Mouse (Mus musculus) left cerebral cortex, adult 11 months (tissue): ENCODE data around the gene Efna4.

ENCODE experiments used
- DNase-seq: peaks from one replicate; pipeline ENCODE4 v3.0.0; 2022; ENCODE audit warnings: low spot score

Gene Efna4

DNA sequence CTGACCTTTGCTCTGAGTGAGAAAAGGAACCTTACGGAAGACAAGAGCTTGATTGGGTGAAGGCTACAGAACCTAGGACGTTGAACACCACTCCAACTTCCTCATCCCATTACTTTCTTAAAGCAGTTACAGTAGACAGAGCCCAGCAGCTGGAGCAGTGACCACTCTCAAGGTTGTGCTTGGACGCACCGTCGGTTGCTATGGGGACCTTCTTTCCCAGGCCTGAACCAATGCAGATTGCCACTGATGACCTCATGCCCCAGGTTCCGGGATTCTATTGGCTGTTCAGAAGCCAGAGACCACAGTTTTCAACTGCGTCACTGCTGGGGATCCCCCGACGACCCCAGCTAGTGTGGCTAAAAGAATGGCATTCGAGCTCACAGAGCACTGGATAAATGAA lies 6.9 kb downstream of the Efna4 start:
- DNase-seq: no peak

DNA sequence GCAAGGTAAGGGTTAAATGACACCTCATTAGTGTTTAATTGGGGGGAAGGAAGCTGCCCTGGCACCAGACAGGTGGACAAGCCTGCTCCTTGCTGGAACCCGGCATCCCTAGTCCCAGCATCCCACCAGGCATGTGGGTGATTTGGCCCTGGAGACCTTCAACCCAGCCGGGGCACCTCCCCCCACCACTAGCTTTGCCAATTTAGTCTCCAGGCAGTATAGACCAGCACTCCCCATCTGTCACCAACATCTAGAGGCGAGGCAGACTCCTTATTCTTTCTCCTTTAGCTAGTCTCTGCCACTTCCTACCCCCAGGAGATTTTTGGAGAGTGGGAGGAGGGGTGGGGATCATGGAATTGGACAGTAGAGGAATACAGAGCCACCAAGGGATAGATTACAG lies 7.5 kb downstream of the Efna4 start:
- no peak for DNase-seq

DNA sequence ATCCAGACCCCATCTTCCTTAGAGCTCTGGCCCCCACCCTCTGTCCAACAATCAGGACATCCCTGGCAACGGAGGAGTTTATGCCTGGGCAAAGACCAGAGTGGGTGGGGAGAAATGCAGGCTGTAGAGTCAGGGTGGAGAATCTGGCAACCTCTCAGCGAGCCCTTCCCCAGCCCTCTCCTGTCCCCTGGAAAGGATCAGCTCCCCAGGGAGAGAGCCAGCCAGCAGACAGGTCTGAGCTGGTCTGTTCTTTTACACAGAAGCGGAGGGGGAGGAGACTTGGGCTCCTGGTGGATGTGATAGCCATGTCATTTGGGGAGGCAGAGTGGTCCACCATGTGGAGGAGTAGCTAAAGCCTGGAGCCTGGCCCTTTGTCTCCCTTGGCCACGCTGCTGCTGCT lies 9.2 kb downstream of the Efna4 start:
- DNase-seq: no peak

DNA sequence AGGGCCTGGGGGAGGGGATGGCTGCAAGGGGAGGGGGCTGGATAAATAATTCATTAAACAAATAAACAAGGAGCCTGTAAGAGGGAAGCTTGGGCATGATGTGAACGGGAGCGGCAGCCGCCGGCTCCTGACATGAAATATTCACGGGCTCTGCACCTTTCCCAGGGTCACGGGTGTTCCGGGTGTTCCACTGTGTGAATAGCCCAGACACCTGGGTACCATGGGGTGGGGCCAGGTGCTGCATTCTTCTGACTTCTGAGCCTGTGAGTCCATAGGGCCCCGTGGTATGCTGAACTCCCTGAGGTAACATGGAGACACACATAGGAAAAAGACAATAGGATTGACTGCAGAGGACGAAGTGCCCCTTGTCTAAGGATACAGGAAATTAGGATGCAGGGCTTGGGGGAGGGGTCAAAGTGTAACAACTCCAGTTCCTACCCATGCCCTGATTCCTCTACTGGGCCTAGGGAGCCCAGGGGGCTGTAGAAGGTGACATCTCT lies 10.4 kb downstream of the Efna4 start:
- no peak for DNase-seq

DNA sequence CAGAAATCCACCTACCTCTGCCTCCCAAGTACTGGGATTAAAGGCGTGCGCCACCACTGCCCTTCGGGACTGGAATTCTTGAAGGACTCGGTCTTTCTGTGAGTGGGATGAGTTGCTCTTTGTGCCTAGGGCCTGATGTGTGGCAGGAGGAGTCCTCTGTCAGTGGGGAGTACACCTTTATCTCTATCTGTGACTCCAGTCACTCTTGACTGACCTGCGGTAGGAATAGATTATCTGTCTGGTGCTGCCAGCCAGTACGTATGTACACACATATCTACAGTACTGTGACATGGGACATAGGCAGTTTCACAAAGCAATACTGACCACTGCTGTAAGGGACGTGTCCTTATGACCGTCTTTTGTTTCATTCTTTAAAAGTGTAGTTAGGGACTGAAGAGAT lies 11.9 kb downstream of the Efna4 start:
- no peak for DNase-seq

DNA sequence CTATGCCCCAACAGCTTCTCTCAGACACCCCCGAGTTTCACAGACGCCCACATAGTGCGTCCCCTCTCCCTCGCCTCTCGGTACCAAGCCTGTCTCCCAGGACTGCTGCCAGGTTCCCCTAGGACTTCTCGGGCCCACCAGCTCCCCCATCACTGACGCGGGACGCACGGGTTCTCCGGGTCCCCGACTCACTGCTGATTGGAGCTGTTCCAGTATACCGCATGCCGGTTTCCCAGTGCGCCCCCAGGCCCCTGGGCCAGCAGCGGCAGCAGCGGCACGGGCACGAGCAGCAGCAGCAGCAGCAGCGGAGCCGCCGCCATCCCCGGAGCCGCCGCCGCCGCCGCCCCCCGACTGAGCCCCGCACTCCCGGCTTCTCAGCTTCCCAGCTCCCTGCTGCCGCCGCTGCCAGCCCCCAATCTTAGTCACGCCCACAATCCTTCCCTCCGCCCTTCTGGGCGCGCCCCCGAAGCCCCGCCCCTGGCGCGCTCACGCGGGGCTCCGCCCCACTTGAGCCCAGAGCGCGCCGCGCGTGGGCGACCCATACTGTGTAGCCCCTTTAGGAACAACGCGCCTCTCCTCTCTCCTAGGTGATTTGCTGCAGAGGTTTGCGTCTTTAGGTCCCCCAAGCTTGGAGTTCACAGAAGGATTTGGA lies 15.2 kb downstream of the Efna4 start, which contains the start of gene Efna3:
Efna3 (minus strand) TSS at position 452 of the 652 bp plus-strand sequence.
- peak; percentile 88 for DNase-seq

DNA sequence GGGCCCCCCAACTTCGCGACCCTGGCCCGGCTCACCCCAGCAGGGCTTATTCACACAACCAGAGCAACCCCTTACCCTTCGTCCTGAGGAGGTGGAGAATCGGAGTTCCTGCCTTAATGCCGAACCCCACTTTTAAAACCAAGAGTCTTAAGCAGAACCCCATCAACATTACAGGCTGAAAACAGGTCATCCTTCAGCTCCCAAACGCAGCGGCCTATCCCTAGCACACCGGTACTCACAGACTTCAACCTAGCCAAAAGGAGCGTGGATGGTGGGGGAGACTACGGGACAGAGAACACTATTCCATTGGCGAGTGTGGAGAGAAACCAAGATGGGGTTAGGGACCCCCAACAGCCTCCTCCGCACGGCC lies 15.7 kb downstream of the Efna4 start:
- DNase-seq: no peak

DNA sequence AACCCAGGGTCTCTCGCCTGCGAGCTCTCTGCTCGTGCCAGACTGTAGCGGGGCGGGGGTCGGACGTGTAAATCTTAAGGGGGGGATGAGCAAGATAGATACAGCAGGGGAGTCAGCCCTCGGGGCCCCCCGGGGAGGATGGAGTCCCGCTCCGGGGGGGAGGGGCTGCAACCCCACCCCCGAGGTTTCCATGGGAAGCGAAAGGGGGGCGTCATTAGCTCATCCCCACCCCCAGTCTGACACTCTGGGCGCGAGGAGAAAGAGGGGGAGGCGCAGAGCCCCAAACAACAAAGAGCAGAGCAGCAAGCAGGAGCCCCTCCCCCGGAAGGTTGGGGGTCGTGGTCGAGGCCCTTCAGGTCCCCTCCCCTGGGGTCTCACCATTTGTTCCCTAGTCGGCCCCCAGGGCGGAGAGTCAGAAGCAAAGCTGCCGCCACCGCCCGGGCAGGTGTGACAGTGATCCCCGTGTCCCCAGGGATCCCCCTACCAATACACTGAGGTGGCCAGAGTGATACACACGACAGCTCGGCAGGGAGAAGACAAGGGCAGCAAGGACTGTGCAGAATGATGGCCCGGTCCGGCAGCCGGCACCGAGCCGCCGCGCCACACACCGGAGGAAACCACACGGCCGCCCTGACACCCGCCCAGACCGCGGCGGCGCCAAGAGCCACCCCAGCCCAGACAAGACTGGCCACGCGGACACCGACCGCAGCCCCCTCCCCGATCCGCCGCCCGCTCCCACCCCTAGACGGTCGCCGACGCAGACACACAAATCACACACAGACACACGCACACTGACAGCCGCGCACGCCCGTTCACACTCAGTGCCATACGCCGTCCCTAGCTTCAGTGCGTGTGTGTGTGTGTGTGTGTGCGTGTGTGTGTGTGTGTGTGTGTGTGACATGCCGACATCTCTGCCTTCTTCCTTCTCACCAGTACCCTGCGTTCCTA lies 16.4 kb downstream of the Efna4 start:
- DNase-seq: no peak

DNA sequence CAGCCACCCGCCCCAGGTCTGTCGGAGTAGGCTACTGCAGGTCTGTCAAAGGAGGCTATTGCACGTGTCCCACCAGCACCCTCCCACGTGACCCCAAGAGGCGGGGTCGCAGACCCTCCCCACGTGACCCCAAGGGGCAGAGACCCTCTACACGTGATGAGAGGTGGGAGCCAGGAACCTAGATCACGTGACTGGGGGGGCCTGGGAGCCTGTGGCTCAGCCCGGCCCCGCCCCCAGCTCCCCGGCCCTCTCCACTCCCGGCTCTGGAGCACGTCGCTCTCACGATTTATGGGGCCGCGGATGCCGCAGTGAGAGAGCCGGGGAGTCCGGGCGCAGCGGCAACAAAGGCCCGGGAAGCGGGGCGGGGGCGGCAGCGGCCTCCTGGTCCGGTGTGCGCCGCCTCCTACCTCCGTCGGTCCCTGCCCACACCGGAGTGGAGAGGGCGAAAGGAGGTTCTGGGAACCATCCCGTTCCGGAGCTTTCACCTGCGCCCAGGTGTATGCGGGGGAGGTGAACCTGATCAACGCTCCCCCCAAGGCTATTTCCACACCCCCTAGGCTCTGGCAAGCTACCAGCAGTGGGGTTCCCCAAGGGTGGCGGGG lies 17.1 kb downstream of the Efna4 start:
- DNase-seq: no peak

DNA sequence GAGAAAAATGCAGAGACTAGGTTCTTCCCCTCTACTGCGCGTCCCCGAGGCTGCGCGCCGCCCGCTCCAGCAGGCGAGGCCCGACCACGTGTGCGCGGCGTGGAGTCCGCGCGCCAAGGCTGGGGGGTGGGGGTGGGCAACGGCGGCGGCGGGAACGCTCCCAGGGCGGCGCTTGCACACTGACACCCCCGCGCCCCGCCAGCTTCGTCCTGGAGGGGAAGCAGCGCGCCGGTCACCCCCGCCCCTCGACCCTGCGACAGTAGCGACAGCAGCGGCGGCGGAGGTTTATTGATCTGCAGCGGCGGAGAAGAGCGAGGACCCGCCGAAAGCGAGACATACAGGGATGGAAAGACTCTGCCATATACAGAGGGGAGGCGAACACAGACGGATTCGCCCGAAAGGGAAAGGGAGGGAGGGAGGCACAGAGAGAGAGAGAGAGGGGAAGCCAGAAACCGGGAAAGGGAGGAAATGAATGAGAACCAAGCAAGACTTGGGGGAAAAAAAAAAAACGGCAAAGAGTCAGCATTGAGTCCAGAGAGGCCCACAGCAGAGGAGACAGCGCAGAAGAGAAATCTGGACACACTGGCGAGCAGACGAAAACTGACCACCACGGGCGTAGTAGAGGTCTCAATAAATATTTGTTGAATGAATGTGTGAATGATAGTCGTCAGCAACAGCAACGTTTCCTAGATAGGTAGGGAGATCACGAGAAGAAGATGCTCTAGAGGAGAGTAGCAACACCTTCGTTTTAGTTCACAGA lies 18.1 kb downstream of the Efna4 start:
- no peak for DNase-seq

DNA sequence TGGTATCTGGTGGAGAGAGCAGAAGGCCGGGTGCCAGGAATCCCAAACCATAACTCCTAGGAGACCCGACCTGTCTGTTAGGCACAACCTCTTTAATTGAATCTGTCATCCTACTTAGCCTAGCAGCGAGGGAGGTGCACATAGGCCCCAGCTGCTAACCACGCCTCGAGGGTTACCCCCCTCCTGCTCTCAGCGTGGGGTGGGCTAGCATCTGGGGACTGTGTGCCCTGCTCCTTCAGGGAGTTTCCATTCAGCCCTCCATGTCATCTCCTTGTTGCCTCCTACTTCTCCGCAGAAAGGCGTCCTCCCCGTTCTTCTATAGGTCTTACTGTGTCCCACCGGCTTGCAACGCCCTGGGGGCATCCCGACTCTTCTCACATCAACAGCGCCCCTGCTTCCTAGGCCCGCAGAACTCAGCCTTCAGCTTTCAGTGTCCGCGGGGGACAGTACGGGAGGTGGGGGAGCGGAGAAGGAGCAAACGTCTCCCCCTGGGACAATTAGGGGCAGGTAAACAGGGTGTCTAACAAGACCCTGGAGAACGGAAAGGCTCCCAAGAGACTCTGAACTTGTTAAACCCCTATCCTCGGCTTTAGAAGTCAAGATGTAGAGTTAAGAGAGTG lies 18.7 kb downstream of the Efna4 start:
- DNase-seq: no peak

DNA sequence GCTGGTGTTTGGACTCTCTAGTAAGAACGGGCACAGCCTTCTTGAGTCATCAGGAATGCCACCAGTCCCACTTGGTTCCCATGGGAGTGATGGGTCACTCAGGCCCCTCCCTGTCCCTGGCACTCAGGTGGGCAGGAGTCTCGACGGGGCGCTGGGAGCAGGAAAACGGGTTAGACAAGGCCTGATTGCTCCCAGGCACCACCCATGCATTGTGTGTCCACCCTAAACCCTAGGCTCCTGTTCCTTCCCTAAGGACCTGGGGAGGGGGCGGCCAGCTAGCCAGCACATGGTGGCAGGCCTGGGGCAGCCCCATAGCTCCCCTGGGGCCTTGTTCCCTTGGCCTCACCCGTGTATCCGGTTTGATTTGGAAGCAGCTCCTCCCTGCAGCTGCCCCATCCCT lies 19.5 kb downstream of the Efna4 start:
- DNase-seq: no peak

DNA sequence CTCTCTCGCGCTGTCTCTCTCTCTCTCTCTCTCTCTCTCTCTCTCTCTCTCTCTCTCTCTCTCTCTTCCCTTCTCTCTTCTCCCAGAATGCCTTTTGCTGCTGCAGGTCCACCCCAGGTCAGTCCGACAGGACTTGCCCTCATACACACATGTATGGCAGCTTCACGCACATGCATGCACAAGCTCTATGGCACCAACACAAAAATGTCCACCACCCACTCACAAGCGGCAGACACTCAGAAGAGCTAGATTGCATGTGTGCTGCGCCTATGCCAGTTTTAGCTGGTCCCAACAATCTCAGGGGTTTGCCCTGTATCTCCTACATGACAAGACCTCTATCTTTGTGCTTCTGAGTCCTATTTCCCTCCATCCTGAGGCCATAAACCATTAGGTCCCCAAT lies 20.6 kb downstream of the Efna4 start:
- DNase-seq: no peak

DNA sequence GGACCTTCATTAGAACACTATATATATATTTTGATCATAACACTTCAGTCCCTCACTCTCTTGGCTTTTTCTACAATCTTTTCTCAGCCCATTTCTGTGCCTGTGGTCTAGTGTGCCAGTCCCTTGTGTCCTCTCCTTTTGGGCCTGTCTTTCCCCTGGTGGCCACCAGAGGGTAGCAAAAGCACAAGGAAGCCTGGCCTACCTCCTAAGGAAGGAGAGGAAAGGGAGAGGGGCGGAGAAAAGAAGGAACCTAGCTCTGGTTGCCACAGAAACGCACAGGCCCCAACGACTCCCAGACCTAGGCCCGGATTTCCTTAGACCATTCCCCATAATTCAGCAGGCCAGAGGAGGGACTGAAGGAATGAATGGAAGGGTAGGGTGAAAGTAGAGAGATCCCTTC lies 21.0 kb downstream of the Efna4 start:
- peak; percentile 84 for DNase-seq

DNA sequence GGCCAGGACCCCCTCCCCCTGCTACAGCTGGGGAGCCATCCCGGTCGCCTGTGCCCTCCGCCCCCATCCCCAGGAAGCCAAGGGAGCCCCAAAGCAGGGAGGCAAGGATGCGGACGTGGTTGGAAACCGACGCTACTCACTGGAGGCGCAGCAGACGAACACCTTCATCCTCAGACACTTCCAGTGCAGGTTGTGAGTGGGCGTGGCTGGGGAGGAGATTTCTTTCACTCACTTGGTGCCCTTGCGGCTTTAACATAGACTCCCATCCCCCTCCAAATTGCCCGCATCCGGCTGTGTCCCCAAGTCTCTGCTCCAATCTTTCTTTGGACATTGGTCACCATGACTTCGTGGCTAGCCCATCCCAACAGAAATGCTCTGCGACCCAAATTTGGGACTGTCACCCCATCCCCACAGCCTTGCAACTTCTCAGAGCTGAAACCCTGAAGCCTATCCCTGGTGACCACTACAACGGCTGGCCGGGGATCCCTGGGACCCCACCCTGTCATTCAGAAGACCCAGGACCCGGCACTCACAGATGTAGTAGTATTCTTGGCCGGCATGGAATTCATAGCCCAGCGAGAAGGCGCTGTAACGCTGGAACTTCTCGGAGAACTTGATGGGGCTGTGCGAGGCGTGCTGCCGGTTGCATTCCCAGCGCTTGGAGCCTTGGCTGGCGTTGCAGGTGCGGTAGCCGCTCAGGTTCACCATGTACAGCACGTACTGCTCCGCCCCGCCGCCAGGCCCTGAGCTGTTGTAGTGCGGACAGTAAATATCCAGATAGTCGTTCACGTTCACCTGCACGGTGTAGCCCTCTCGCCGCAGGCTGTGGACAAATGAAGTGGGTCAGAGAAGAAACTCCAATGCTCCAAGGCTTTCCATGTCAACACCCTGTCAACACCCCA lies 21.6 kb downstream of the Efna4 start:
- no peak for DNase-seq

DNA sequence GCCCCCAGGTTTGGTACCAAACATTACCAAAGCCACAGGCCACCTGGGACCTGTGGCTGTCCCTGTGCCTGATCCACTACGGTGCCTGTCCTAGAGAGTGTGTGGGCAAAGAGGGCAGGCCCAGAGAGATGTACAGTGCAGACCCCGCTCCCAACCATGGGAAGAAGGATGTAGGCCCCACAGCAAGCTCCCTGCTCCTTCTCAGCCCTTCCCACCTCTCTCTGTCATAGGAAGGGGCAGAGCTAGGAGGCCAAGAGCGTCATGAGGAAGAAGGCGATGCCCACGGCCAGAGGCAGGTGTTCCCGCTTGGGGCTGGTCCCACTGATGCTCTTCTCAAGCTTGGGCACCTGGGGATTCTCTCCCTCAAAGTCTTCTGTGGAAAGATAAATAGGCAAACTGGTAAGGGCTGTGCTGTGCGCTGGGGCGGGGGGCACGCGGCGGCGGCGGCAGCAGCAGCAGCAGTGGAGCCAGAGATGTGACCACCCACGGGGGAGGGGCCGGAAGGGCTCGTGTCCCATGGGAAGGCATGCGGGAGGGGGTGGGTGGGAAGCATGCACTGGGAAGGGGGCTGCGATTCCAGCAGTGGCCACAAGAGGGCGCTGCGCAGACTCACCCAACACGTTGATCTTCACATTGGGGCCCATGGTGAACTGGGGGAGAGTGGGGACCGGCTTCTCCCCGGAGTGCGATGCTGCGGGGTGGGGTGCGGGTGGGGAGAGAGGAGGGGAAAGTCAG lies 22.5 kb downstream of the Efna4 start:
- no peak for DNase-seq

DNA sequence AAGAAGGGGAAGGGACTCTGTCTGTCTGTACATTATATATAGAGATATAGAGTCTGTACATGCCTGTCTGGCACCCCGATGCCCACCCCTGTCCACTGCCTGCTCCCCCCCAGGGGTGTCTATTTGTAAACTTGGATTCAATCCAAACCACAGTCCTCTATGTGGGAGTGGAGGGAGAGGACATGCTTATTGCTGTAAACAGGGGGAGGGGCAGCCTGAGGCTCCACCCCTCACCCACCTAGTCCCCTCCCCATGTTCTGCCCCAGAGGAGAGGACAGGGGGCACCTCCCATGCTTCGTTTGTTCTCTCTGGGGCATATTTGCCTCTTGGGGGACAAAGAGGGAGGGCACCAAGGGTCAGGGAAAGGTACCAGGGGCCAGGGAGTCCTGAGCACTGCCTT lies 23.0 kb downstream of the Efna4 start:
- DNase-seq: no peak

DNA sequence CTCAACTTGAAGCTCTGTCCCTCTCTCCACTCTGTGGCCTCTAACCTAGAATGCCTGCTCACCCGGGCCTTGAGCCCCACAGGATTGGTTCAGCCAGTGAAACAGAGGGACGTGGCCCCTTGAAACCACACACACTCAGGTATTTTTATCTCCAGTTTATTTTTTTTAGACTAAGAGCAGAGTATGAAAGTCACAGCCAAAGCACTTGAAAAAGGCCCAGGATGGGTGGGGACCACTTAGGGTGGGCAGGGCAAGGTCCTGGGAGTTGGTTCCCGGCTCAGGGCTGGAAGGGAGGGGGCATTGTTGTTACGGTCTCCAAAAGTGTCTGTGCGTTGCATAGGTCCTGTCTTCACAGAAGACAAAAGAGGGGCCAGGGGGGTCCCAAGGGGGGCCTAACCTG lies 23.5 kb downstream of the Efna4 start:
- no peak for DNase-seq

DNA sequence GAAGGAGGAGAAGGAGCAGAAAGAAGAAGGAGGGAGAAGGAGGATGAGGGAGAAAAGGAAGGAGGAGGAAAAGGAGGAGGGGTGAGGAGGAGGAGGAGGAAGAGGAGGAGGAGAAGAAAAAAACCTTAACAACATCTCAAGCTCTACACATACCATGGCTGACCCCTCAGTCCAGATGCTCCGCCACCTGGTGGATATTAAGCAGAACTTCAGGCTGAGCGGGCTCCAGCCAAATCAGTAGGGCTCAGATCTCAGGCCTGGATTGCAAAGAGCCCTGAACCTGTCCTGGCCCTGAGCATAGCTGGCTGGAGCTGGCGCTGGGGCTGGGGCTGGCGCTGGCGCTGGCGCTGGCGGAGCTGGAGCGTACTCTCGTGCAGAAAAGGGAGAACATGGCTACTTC lies 29.7 kb downstream of the Efna4 start:
- DNase-seq: no peak
